Mouse (Mus musculus) heart, embryonic 13.5 days (tissue): ENCODE measurements at regions not wholly inside any gene's neighbourhood (a gene's known extent, or its start where the extent isn't known, plus 50 kb on each side); places are given as distances from the start of the nearest gene placed in this dataset.
A peak's percentile ranks its signal among the peaks of the same experiment; 100 is the strongest.

Experiments used
- ATAC-seq: fragments of 200-750 bp; cut with Nextera tagmentation; 2 replicates; pipeline ENCODE4 v1.8.0; 2017; ENCODE audit warnings: moderate TSS enrichment; ENCODE audit not compliant: insufficient number of reproducible peaks, low FRiP score, low TSS enrichment; ENCODE audit errors: extremely low read depth
- H3K27ac ChIP-seq: fragments of 300-500 bp; sonication (generic); replicated peaks from 2 replicates; pipeline ENCODE4 v1.5.1; 2015; ENCODE audit warnings: moderate library complexity, mild to moderate bottlenecking, inconsistent platforms
- H3K27me3 ChIP-seq: fragments of 300-500 bp; sonication (generic); replicated peaks from 2 replicates; pipeline ENCODE4 v1.6.1; 2015; ENCODE audit warnings: mild to moderate bottlenecking, inconsistent platforms
- H3K36me3 ChIP-seq: fragments of 300-500 bp; sonication (generic); 2 replicates; pipeline ENCODE4 v1.6.1; 2015; ENCODE audit warnings: mild to moderate bottlenecking, inconsistent platforms
- H3K4me1 ChIP-seq: fragments of 300-500 bp; sonication (generic); 2 replicates; pipeline ENCODE4 v1.6.1; 2015; ENCODE audit warnings: inconsistent platforms
- H3K4me2 ChIP-seq: fragments of 300-500 bp; sonication (generic); 2 replicates; pipeline ENCODE4 v1.6.1; 2015; ENCODE audit warnings: inconsistent platforms, mild to moderate bottlenecking, moderate library complexity
- H3K4me3 ChIP-seq: fragments of 300-500 bp; sonication (generic); 2 replicates; pipeline ENCODE4 v1.5.1; 2015; ENCODE audit warnings: moderate library complexity, mild to moderate bottlenecking, inconsistent platforms
- H3K9ac ChIP-seq: fragments of 300-500 bp; sonication (generic); 2 replicates; pipeline ENCODE4 v1.6.1; 2015; ENCODE audit warnings: inconsistent platforms, mild to moderate bottlenecking, moderate library complexity
- H3K9me3 ChIP-seq: fragments of 300-500 bp; sonication (generic); 2 replicates; pipeline ENCODE4 v1.6.1; 2016; ENCODE audit warnings: inconsistent platforms
- WGBS: fragments of 180-500 bp; shearing (Covaris S2); methylation state at CpG from one replicate; pipeline ENCODE4 v1.1.7; 2015; ENCODE audit warnings: mixed read lengths; 5-methylcytosine and 5-hydroxymethylcytosine counted together

DNA sequence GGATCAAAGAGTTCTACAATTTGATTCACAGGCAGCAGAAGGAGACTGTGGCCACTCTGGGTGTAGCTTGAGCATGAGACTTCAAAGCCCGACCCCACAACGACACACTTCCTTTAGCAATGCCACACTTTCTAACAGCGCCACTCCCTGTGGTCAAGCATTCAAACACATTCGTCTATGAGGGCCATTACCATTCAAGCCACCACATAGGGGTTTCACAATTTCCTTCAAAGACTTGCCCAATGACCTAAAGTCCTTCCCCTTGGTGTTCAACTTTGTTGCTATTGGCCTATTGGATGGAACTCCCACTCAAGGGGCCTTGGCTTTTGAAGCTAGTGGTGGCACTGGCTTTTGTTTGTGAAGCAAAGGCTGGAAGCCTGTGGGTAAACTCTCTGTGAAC, 91.1 kb upstream of the 1700024P04Rik start:
- Histone ChIP-seq H3K4me2 (no peak overlapping the region), H3K4me3 (no peak overlapping the region), H3K27ac (no peak overlapping the region), H3K27me3 (no peaks in the 10 kb centered on the region), H3K9me3 (no peaks in the 10 kb centered on the region), H3K9ac (no peak overlapping the region), H3K36me3 (no peaks in the 10 kb centered on the region), H3K4me1 (peaks cover 17% of the 10 kb centered on the region)
- WGBS, result 76% methylated on average over 4 of the region's 4 CpGs
- ATAC-seq, result no peak

DNA sequence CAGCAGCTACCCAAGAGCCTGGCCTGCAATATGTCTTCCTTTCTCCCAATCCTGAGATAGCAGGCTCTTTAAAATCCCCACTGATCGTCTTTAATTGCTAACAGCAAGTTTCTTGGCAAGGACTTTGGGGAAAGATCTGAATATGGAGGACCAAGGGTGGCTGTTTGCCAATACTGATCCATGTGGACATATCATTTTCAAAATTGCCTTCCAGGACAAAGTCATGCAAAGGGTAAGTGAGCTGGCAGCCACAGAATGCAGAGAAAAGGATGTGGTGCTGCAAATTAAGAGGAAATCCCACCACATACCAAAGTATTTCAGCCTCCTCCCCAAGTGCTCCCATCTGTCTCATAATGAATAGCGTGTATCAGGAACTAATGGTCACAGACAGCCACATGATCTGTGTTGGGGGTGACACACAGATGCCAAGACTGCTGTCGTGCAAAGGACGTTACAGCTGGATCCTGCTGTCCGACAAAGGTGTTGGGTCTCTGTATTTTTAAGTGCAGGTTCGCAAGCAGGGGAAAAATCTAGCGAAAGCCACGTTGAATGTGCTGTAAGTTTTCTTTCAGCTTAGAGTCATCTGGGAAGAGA, 87.6 kb upstream of the 1700024P04Rik start:
- Histone ChIP-seq H3K9ac (no peak overlapping the region), H3K27me3 (0 out of 2 replicates have a peak, but pooled peaks cover 2% of the 10 kb centered on the region), H3K4me3 (no peak overlapping the region), H3K4me1 (peaks cover 13% of the 10 kb centered on the region), H3K36me3 (no peaks in the 10 kb centered on the region), H3K4me2 (no peak overlapping the region), H3K27ac (peak overlapping the region; percentile 25; the same call in 1 of the 2 replicates), H3K9me3 (no peaks in the 10 kb centered on the region)
- WGBS, result 66% methylated on average over 8 of the region's 8 CpGs
- ATAC-seq, result no peak

DNA sequence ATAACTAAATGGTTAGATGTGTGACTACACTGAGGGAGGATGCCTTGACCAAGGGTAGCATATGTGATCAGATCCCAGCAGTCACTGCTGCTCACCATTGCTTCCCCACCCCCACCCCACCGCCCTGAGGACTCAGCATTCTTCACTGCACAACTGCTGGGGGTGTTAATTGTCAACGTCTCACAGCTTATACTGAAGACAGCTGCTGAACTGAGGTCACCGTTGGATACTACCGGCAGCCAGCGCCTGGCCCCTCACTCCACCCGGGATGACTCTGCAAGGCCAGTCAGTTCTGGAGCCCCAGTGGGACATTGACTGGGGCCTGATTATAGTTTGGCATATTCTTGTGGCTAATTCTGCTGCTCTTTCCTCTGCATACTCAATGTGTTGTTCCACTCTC, 87.0 kb upstream of the 1700024P04Rik start:
- peak overlapping the region; percentile 25; the same call in 1 of the 2 replicates for H3K27ac ChIP-seq
- H3K9ac ChIP-seq, result no peak overlapping the region
- H3K9me3 ChIP-seq, result no peaks in the 10 kb centered on the region
- H3K36me3 ChIP-seq, result no peaks in the 10 kb centered on the region
- H3K4me2 ChIP-seq, result no peak overlapping the region
- no peak overlapping the region for H3K4me3 ChIP-seq
- H3K4me1 ChIP-seq, result peaks cover 13% of the 10 kb centered on the region
- ATAC-seq, result no peak
- WGBS, result 11% methylated on average over 6 of the region's 6 CpGs
- H3K27me3 ChIP-seq, result 0 out of 2 replicates have a peak, but pooled peaks cover 2% of the 10 kb centered on the region

DNA sequence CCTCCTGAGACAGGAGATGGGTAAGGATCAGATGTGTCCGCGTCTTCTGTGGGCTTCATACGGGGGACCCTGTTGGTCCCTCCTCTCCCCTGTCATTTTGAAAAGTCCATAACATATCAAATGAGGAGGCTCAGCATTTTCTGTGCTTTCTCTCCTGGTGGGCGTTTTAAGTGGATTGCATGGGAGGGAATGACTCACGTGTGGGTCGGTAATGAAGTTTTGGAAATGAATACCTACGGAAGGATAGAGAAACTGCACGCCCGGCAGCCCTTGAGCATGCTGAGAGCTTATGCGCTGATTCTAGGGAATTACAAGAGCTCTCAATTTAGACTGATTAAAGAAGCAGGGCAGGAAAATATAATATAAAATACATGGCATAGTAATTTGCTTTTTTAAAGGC, 85.4 kb upstream of the 1700024P04Rik start:
- Histone ChIP-seq H3K27ac (no peak overlapping the region), H3K27me3 (0 out of 2 replicates have a peak, but pooled peaks cover 2% of the 10 kb centered on the region), H3K4me2 (no peak overlapping the region), H3K4me3 (no peak overlapping the region), H3K4me1 (peaks cover 13% of the 10 kb centered on the region), H3K9me3 (no peaks in the 10 kb centered on the region), H3K36me3 (no peaks in the 10 kb centered on the region), H3K9ac (no peak overlapping the region)
- 88% methylated on average over 10 of the region's 10 CpGs for WGBS
- ATAC-seq, result no peak

DNA sequence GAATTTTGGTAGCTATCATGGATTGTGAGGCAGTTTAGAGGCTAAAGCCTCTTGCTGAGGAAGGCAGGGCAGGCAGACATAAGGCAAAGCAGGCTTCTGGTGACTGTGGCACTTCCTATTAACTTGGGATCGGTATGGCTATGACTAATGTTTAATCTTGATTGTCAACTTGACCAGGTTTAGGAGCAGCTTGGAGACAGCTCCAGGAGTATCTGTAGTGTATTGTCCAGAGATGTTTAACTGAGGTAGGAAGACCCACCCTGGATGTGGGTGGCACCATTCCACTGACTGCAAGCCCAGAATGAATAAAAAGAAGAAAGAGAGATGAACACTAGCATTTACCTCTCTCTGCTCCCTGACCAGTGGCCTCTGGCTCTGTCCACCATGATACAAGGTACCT, 83.1 kb upstream of the 1700024P04Rik start:
- no peaks in the 10 kb centered on the region for H3K36me3 ChIP-seq
- 73% methylated on average over 1 of the region's 1 CpGs for WGBS
- peaks cover 13% of the 10 kb centered on the region for H3K4me1 ChIP-seq
- no peak overlapping the region for H3K9ac ChIP-seq
- H3K27ac ChIP-seq, result no peak overlapping the region
- ATAC-seq, result no peak
- H3K27me3 ChIP-seq, result 0 out of 2 replicates have a peak, but pooled peaks cover 2% of the 10 kb centered on the region
- no peak overlapping the region for H3K4me3 ChIP-seq
- no peaks in the 10 kb centered on the region for H3K9me3 ChIP-seq
- H3K4me2 ChIP-seq, result no peak overlapping the region

DNA sequence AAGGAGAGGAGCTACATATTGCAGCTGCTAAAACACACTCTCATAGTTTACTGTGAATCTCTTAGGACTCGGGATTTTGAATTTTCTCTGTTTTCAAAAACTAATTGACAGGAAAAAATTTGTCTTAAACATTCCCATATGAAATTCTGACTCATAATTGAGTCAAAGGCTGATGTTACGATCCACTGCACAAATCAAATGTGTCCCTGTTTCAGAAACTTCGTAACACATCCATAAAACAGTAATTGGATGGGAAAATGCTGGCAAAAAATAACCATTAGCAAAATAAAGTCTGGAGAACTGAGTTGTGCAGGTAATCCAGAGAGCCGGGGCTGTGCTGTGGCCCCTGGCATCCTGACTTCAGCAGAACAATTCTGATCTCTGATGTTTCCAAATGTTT, 79.1 kb upstream of the 1700024P04Rik start:
- Histone ChIP-seq H3K27me3 (no peaks in the 10 kb centered on the region), H3K9me3 (no peaks in the 10 kb centered on the region), H3K4me1 (peaks cover 2% of the 10 kb centered on the region), H3K4me3 (no peak overlapping the region), H3K4me2 (no peak overlapping the region), H3K36me3 (no peaks in the 10 kb centered on the region), H3K27ac (no peak overlapping the region), H3K9ac (no peak overlapping the region)
- 78% methylated on average over 4 of the region's 4 CpGs for WGBS
- no peak for ATAC-seq

DNA sequence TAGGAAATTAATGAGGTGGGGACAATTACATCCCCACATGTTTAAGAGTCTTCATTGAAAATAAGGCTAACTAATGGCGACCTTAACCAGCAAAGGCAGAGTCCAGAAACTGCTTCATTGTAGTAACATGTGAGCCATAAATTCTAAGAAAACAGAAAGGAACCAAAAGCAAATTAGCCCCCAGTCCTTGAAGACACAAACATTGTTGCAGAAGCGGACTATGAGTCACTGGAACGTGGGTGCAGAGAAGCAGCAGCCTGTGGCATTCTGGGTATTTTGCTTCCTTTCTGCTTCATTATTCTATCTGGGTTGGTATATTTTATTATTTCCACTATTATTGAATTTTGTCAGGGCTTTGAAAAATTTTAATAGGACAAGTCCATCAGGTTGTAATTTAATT, 78.6 kb upstream of the 1700024P04Rik start:
- no peaks in the 10 kb centered on the region for H3K27me3 ChIP-seq
- H3K4me1 ChIP-seq, result peaks cover 7% of the 10 kb centered on the region
- no peaks in the 10 kb centered on the region for H3K9me3 ChIP-seq
- 79% methylated on average over 3 of the region's 3 CpGs for WGBS
- no peak overlapping the region for H3K4me3 ChIP-seq
- no peak for ATAC-seq
- no peak overlapping the region for H3K9ac ChIP-seq
- H3K4me2 ChIP-seq, result no peak overlapping the region
- H3K36me3 ChIP-seq, result no peaks in the 10 kb centered on the region
- no peak overlapping the region for H3K27ac ChIP-seq

DNA sequence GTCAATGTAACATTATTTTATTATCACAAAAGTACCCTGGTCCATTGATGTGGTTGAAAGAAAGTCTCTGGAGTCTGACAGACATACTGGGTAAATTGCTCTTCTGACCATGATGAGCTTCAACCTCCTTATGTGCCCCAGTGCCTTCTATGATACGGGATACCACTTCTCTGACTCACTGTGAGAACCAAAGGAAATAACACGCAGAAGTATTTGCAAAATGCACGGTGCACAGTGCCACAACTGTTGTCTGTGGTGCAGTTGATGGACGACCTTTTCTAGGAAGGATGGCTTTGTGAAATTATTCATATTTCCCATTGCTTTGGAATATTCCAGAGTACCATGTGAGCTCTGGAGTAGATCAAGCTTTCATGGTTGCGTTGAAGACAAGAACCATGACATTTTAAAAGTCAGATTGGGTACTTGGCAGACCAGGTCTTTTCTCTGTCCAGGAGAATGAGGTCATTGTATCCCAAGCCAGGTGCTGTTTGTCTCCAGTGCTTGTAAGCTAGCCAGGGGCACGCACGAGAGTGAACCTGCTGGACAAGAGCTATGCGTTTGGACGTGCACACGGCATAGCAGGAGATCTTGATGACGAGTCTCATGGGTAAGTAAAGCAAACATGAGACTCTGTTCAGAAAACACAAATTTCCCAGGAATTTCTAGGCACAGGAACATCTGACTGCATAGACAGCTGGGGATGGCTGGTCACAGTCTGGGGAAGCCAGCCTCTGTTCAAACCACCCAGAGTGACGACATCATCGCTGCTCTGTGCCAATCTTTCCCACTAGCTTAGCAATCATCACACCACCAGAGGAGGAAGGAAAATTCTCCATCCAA, 74.0 kb upstream of the 1700024P04Rik start:
- Histone ChIP-seq H3K27ac (0 out of 2 replicates have a peak overlapping the region, but pooled peaks have one; percentile 12), H3K4me3 (no peak overlapping the region), H3K4me2 (no peak overlapping the region), H3K9me3 (no peaks in the 10 kb centered on the region), H3K36me3 (no peaks in the 10 kb centered on the region), H3K4me1 (peaks cover 33% of the 10 kb centered on the region), H3K27me3 (0 out of 2 replicates have a peak, but pooled peaks cover 4% of the 10 kb centered on the region), H3K9ac (no peak overlapping the region)
- WGBS, result 67% methylated on average over 13 of the region's 13 CpGs
- ATAC-seq, result no peak

DNA sequence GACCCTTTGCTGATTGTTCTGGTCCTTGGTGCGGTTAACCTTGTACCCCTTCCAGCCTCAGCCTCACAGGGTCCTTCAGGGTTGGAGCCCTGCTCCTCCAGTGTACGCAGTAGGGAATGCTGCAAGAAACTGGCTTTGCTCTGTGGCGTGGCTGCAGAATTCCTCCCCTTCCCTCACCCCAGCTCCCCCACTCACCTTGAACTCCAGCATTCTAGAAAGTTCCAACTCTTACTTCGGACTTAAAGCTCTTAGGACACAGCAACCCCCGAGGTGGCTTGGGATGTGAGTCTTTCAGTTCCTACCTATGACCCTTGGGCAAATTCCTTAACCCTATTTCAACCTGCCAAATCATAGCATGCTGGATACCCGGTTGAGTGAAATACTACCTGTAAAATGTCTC, 73.3 kb upstream of the 1700024P04Rik start:
- H3K4me3 ChIP-seq, result no peak overlapping the region
- WGBS, result 70% methylated on average over 6 of the region's 6 CpGs
- no peak for ATAC-seq
- no peak overlapping the region for H3K9ac ChIP-seq
- H3K36me3 ChIP-seq, result no peaks in the 10 kb centered on the region
- H3K4me2 ChIP-seq, result no peak overlapping the region
- H3K4me1 ChIP-seq, result peaks cover 33% of the 10 kb centered on the region
- H3K27ac ChIP-seq, result no peak overlapping the region
- 0 out of 2 replicates have a peak, but pooled peaks cover 4% of the 10 kb centered on the region for H3K27me3 ChIP-seq
- H3K9me3 ChIP-seq, result no peaks in the 10 kb centered on the region

DNA sequence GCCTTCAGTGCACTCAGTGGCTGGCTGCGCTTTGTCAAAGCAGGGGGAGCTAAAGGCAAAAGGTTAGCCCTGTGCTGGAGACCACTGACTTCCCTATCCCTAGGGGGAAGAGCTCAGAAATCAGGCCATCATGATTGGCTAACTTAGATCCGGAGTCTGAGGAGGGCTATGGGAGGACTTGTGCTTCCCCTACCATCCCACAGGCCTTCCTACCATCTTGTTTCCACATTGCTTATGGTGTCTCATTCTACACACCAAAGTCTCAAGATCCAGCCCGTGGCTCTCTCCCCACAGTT, 72.9 kb upstream of the 1700024P04Rik start:
- Histone ChIP-seq H3K36me3 (no peaks in the 10 kb centered on the region), H3K9me3 (no peaks in the 10 kb centered on the region), H3K4me3 (no peak overlapping the region), H3K4me1 (peaks cover 33% of the 10 kb centered on the region), H3K4me2 (no peak overlapping the region), H3K27me3 (0 out of 2 replicates have a peak, but pooled peaks cover 4% of the 10 kb centered on the region), H3K27ac (no peak overlapping the region), H3K9ac (no peak overlapping the region)
- no peak for ATAC-seq
- 57% methylated on average over 3 of the region's 3 CpGs for WGBS

DNA sequence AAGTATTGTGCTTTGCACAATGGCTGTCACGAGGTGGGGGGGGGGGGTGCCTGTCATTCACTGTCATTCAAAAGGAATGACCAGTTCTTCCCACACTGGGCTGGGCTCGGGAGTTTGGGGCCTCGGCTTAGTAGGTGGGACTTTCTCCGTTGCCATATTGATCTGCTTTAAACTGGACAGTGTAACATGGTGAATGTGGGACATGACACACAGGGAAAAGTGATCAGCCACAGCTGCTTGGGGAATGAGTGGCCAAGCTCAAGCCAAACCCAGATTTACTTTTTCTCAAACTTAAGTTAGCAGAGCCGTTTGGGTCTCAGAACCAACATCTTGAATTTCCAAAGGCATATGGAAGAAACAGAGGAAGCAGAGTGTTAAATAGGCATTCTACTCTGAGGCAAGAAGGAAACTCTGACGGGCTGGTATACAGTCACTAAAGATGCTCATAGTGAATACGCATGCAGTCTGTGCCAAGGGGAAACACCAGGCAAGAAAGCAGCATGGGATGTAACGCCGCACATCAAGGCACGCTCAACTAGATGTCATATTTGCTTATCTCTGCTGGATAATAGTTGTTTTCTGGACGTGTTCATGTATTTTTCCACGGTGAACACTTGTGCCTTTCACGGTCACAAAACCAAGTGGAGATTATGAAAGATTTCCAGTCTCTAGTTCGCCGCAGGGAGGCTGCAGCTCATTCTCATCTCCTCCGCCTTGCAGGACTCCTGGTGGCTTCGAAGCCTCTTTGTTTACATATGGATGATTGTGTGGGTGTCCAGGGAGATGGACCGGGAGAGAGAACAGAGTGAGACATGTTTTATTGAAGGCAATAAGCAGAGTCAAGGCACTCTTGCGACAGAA, 72.3 kb upstream of the 1700024P04Rik start:
- no peaks in the 10 kb centered on the region for H3K9me3 ChIP-seq
- H3K4me2 ChIP-seq, result no peak overlapping the region
- H3K27me3 ChIP-seq, result 0 out of 2 replicates have a peak, but pooled peaks cover 4% of the 10 kb centered on the region
- no peaks in the 10 kb centered on the region for H3K36me3 ChIP-seq
- H3K4me1 ChIP-seq, result peaks cover 33% of the 10 kb centered on the region
- no peak overlapping the region for H3K27ac ChIP-seq
- whole genome bisulfite sequencing, result 63% methylated on average over 19 of the region's 19 CpGs
- no peak for ATAC-seq
- no peak overlapping the region for H3K9ac ChIP-seq
- H3K4me3 ChIP-seq, result no peak overlapping the region
